Mouse (Mus musculus) mouse embryonic stem cell (cell line): ENCODE results near the gene Wasl.

Source experiments
- in situ Hi-C, 2 experiments: fragments of 300-500 bp; cut with MboI; formaldehyde crosslinking; loops; 1 replicate in 1 of 2; 3 replicates in 1 of 2; pipeline ENCODE4 v1.14.3; 2019 to 2020; ENCODE audit warnings: low sequenced_read_pairs in 2 of 2, low pct_unique_long_range_greater_than_20kb in 1 of 2, mixed read lengths in 1 of 2; ENCODE audit not compliant: unreplicated experiment in 1 of 2

The Wasl gene

DNA sequence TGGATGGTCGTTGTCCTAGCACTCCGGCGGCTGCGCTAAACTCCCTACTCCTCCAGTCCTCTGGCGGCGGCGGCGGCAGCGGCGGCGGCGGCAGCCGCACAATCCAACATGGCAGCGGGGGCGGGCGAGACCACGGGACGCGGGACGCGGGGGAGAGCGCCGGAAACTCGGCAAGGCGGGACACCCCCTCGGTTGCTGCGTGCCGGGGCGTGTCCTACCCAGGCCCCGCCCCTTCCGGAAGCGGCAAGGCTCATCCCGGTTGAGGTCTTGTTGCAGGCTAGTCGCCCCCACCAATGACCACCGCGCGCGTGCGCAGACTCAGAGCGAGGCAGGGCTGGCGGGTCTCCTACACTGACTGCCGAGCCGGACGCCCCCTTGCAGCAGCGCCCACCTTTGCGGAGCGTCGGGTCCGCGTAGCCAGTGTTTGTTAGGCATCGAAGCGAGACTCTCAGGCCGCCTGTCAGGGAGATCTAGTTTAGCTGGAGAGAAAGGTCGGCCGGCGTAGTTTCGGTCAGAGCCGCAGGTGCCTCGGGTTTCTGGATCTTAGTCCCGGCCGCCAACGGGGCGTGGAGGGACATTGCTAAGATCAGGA lies at the start of gene Wasl:
Wasl (minus strand) TSS at position 143 of the 592 bp plus-strand sequence.
- in situ Hi-C loops: no loop called here

DNA sequence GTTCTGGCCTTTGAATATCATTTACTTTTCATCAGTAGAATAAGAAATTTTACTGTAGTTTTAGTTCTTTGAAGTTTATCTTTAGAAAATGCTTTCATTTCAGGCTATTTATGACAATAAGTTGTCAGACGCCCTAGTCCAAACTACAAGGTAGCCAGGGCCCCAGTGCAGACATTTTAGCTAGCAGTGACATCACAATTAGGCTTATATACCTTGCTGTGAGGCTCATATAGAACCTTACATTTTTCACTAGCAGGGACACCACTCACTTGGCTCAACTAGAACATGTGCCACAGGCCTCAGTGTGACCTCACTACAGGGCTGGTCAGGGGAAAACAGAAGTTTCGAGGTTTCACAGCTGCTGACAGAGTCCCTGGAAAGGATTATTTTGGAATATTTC lies 42.7 kb upstream of the Wasl start:
- in situ Hi-C loops: no loop called here

DNA sequence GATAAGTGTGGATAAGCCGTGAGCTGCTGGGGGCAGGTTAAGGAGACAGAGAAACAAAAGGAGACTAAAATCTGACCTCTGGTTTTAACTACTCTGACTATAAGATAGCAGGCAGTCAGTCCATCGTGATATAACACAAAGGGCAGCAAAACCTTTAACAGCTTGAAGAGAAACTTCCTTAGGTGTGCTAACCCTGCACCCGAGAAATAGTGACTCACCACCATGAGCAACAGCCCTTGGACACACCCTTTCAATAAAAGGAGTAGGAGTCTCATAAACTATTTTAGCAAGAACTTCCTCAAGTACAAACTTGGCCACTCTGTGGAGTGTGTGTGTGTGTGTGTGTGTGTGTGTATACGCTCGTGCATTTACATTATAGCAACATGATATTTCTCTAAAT lies 42.3 kb upstream of the Wasl start:
- in situ Hi-C loops: no loop called here

DNA sequence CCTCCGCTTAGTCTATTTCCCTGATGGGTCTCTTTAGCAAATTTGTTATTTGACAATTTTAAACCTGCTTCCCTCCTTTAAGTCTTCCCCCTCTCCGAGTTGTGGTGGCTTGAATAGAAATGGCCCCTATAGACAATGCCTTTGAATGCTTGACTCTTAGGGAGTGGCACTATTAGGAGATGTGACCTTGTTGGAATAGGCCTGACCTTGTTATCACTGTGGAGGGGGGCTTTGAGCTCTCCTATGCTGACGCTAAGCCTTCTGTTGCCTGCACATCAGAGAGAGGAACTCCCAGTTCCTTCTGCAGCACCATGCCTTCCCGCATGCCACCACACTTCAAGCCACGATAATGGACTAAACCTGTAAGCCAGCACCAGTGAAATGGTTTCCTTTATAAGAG lies 32.4 kb upstream of the Wasl start:
- in situ Hi-C loops: no loop called here

DNA sequence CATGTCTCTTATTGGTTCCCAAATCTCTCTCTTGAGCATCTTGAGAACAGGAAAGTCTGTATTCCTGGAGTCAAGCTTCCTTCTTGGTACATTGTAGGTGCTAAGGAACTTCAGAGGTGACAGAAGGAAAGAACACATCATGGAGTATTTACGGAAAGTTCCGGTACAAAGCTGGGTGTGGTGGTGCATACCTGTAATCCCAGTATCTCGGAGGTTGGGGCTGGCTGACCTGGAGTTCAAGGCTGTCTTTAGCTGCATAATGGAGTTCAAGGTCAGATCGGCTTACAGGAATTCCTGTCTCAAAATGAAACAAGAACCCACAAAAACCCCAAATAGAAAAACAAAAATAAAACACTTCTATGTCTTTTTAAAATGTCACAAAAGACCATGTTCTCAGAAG lies 31.3 kb upstream of the Wasl start:
- in situ Hi-C loops: no loop called here

DNA sequence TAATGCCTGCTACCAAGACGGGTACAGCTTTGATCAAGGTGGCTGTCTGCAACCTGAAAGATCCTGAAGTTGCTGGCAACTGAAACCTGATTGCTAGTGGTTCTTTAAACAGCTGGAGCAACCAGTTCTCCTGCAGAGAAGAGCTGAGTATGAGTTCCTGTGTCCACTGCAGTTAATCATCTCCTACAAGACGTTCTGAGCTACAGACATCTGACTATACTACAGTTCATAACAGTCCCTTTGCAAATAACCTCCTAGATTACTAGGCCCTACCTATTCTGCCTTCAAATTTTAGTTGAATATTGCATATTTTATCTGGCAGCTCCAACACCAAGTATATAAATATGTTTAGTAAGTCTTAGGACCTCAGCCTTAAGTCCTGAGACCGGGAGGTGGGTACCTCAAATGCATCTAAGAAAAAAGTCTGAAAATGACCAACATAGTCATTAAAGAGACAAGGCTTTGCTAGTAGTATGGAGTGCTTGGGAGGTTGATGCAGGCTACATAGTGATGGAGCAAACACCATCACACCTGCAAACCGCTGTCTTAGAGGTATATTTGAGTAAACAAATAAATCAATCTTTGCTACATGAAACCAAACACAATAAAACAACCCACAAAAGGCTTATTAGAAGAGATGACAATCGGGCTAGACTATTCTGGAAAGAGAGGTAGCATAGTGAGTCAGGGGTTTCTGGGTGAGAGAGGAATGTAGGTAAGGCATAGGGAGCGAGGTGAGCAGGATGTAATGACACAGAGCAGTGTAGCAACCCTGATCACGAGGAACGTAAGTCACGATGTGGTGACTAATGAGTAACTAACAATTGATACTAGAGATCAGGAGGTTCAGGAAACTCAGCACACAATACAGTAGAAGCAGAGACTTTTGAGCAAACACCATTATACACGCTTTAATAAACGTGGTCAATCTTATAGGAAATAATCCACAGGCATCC lies 29.9 kb upstream of the Wasl start:
- in situ Hi-C loops: no loop called here

DNA sequence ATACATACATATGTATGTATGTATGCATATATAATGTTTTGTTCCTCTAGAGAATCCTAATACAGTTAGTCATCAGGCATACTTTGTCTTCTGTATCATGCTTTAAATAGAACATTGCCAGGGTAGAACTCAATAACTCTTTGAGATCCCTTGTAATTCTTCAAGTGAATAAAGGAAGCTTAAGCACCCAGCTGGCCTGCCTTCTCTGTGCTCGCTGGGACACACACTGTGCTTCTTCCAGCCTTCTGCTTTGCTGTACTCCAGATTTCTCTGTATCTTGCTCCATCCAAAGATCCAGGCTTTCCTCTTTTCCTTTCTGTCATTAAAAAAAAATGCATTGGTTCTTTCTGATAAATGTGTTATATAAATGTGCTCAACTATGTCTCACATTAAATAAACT lies 23.1 kb upstream of the Wasl start:
- in situ Hi-C loops: no loop called here

DNA sequence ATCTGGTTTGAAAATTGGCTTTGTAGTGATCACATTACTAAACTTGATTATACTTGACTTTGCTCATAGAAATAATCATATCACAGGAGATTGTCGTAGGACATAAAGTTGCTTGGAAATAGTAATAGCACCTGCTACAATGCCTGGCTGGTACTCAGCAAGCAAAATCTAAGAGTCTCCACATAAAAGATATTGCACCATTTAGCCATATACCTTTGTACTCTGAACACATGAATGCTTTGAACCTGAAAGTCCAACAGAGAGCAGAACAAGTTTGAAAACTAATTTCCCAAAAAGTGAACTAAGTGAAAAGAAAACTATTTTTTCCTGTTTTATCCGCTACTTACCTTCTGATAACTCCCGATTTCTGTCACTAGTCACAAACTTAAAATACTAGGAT lies 18.3 kb upstream of the Wasl start:
- in situ Hi-C loops: no loop called here

DNA sequence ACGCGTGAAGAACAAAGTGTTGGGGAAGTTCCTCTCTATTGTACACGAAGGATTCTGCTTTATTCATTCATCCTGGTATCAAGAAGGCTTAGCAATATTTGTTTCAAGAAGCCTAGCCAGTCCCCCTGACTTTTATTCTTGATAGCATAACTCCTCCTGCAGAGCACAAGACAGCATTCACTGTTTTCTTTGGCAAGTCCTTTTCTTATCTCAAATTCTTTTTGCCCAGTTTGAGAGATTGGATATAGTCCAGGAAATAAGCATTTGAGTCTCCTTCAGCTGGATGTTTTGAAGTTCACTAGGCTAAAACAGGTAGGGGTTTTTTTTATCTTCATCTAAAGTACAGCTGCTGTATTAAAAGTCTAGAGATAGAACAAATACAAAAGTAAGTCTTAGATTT lies 3.0 kb upstream of the Wasl start:
- in situ Hi-C loops: no loop called here

DNA sequence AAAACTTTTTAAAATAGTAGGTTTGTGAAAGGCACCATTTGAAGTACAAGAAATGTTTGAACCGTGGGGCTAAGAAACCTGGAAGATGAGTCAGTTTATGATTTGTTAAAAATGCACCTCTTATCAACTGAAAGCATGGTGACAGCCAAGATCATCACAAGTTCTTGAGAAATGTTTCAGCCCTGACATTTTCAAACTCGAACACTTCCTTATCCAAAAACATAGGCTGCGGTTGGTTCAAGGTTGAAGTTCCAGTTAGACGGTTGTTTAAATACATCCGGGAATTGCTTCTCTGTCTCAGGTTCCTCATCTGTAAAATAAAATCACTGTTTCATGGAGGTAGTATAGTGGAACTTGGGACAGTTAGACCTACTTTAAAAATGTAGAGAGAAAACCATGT lies 1.4 kb upstream of the Wasl start:
- in situ Hi-C loops: no loop called here

DNA sequence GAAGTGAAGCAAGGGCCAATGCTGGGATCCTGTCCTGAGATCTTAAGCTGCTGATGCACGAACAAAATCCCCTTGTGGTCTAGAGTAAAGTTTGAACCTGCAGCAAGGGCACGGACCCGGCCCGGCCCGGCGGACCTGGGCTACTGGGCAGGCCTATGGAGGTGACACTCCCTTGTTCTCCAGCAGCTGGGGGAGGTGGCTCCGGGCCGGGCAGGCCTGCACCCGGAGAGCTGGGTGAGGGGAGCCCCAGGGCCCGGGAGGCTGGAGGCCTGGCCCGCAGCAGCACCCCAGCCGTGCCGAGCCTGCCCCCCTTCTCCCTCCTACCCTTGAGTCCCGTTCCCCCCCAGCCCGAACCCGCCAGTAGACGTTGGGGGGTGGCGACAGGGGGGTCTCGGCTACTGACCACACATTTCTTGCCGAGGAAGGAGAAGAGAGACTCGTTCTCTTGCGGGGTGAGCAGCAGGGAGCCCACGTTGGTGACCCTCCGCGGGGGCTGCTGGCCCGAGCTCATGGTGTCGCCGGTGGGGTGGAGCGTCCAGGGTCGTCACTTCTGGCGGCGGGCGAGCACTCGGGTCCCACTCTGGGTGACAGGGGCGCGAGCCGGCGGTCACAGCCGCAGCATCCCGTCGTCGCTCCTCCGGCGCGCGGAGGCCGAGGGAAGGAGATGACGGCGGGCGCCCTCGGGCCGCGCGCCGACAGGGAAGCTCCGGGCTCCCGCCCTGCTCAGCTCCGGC lies 509 bp downstream of the Wasl start:
- in situ Hi-C loops: no loop called here

DNA sequence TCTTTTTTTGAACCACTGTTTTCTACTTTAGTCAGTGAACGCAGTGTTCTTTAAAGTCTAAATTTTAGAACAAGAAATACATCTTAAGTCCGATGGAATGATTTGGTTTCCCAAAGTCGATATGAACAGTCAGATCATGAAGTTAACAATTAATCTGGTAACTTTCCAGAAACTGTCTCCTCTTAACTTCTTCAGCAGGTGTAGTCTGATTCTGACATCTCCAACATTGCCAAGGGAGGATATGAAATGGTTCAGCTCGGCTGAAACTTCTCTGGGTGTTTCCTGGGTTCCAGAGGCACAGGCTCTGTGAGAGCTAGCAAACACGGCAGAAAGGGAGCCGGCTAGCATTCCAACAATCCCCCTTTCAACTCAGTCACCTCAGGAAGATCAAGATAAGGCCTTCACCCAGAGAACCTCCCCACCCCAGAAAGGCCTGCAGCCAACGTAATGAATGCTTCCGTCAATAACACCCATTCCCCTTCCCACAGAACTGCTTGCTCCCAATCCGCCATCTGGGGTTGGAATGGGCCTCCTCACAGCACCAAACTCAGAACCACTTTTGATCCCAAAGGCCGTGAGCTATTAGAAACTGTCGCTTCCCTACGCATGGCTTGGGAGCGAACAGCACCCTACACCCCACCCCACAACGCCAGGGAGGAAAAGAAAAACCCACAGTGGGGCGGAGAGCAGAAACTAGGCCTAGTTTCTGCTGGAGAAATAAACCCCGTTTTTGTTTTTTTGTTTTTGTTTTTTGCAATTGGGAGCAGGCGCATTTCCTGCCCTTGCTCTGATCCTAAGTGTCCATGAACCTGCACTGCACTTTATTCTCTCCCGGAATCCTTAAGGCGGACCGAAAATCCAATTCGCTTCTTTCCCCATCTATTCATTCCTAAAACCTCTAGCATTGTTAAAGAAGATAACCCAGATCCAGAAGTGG lies 1.3 kb downstream of the Wasl start:
- in situ Hi-C loops: no loop called here

DNA sequence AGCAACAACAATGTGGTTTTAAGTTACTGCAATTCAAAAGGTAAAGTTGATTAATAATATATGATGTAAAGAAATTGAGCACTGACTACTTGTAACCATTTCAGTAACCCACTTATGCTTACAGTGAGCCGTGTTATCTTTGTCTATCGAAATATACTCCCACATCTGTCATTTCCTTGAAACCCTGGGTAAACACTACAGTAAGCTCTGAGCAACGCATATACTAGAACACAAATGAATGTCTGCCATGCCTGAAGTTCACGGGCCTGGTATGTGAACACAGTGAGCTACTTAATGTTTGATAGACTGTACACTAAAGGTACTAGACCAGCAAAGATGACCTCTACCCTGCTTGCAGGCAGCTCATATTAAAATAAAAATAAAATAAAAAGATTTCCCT lies 2.3 kb downstream of the Wasl start:
- in situ Hi-C loops: no loop called here

DNA sequence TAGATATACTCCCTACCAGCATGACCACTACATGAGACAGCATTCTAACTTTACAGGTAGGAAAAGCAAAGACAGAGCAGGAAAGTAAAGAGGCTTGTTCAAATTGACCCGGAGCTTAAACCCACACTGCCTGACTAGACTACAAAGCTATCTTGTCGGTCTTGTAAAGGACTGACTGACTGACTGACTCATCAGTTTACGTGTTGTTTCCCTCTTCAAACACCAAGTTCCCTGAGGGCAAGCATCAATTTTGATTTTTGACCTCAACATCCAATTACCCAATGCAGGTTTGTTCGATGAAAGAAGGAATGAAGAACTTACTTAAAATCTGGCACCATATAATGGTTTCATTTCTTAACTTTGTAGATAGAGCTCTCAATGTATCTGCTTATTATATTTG lies 2.9 kb downstream of the Wasl start:
- in situ Hi-C loops: no loop called here

DNA sequence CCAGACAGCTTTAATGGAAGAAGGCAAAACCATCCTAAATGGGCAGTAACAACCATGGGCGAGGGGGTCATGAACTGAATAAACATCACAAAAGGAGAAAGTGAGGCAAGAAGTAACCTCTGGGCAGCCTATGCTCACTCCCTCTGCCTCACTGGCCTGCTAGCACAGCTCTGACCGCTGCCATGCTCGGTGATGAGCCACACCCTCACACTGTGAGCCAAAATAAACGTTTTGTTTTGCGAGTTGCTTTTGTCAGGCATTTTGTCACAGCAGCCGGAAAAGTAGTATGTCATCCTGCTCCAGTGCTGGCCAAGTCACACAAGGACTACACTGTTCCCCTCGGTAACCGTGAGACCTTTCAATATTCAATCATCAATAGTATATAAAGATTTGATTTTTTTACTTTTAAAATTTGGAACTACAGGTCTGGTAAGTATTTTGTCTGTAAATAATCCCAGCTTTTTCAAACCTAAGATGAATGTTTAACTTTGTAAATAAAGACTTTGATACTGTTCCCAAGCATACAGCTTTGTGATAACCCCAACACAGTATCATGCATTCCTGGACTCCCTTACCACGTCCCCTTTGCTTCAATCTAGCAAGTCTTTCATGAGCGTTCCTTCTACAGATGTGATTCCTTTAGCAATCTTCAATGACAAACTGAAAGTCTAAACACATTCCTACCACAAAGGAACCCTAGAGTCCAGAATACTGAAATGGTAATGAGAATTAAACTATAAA lies 7.0 kb downstream of the Wasl start:
- in situ Hi-C loops: no loop called here

DNA sequence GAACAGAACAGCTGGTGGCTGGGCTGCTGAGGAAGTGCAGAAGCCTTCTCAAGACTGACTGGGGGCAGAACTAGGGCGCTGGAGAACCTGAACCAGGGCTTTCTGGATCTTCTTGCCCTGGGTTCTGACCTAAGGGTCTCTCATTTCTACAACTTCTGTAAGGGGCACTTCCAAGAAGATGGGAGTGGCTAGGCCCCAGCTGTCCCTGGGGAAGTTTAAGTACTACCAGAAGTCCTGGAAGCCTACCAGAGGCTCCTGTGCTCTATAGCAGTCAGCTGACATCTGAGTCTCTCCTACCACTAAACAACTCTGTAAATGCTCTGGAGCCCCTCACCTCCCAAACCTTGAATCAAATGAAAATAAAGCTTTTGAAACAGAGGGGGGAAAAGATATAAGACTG lies 8.7 kb downstream of the Wasl start:
- in situ Hi-C loops: no loop called here

DNA sequence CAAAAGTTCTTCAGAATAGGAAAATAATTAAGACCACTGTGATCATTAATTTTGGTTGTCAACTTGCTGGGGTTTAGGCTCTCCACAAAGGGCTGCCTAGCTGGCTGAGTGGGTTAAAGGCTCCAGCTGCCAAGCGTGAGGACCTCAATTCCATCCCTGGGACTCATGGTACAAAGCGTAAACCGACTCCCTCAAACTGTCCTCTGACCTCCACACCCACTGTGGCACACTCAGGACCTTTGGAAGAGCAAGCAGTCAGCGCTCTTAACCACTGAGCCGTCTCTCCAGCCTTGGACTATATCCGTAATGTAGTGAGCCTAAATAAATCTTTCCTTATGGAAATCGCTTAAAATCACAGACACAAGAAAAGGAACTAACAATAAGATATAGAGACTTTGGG lies 13.3 kb downstream of the Wasl start:
- in situ Hi-C loops: no loop called here

DNA sequence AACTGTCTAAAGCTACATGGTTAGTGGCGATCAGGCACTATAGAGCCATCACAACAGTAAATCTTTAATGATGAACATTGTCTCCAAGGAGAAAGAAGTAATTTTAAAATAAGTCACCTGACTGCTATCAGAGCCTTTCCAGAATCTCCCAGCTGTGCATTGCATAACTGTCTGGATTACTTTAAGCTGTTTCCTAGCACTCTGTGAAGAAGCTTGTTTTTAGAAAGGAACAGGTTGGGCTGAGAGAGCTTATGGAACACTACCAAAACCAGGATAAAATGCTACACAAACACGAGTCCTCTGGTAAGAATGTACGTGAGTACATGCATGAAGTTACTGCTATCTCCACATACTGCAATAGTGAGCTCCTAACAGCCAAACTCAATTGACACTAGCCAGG lies 14.1 kb downstream of the Wasl start:
- in situ Hi-C loops: no loop called here
